Mouse (Mus musculus): ENCODE measurements around the gene Hnrnpl.

The Hnrnpl gene

DNA sequence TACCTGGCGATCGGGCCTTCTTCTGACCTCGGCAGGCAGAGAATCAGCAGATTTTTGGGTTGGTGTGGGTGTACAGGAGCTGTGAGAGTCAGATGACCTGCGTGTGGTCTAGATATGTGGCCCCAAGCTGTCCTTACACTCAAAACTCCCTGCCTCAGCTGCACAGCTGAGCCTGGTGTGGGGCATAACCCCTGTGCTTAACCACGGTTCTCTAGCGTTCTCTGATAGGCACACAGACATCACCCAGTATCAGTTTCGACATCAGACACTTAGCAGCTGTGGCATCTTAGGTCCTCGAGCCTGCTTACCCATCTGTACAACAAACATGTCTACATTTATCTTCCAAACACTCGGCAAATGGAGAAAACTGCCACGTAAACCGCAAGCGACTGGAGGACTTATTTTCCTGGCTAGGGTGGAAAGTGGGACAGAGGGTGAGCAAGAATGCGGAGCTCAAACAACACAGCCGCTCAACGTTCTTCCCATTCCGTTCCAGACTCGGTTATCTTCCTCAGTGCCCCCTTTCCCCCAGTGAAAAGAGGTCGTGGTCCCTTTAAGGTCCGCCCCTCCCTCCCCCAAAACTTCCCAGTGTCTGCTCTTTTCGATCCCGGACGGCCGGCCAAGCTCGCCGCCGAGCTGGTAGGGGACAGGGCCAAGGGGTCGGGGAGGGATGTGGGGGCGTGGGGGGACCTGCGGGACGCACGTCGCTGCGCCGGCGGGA, at the start of gene Hnrnpl:
Gene Hnrnpl, plus strand, starts transcription at position 321 of the 721 bp plus-strand sequence.
- no peak for DNase-seq (ENCODE audit: low spot score in 2 of 2)

DNA sequence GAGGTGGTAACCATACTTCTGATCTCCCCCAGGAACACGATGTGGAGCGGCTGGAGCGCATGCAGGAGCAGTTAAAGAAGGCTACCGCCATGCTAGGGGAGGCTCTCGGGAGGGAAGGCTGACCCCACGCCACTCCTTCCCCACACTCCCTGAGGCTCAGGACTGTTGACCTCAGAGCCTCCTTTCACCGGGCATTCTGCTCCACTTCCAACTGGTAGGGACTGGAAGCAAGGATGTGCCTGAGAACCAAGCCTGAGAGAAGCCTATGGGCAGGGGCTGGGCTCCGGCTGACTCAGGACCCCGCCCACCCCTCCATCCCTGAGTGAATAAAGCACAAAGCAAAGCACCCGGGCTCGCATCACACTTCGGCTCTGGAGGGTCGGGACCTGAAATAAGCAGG, 49.7 kb upstream of the Hnrnpl start:
- DNase-seq (ENCODE audit: low spot score in 2 of 2) = no peak

DNA sequence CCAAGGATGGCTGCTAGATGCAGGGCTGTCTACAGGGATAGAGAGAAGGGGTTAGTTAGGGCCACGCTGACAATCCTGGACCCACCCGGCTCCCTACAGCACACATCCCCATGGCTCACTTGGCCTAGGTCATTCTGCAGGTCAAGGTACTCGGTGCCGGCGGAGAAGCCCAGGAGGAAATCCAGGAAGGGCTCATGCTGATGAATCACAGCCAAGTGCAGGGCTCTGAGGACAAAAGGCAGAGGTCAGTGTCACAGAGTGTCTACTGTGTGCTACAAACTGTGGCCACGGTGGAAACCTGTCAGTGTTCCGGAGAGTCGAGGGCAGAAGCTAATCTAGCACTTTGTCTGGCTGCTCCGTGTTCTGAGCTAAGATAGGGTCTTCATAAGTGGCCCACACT, 46.4 kb upstream of the Hnrnpl start:
- no peak for DNase-seq (ENCODE audit: low spot score in 2 of 2)

DNA sequence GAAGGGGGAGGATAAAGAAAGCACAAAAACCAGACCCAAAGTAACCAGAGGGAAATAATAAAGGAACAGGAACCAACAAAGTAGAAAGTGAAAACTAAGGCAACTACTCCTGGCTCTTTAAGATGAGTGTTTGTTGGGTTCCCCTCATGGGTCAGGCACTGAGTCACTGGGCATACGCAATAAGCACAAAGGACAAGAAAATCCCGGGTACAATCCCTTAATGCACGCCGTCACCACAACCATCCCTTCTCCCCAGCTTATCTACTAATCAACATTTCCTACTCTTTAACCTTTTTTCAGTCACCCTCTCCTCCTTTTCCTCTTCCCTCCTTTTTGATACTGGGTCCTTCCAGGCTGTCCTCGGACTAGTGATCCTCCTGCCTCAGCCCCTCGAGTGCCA, 43.1 kb upstream of the Hnrnpl start:
- DNase-seq (ENCODE audit: low spot score in 2 of 2) = no peak

DNA sequence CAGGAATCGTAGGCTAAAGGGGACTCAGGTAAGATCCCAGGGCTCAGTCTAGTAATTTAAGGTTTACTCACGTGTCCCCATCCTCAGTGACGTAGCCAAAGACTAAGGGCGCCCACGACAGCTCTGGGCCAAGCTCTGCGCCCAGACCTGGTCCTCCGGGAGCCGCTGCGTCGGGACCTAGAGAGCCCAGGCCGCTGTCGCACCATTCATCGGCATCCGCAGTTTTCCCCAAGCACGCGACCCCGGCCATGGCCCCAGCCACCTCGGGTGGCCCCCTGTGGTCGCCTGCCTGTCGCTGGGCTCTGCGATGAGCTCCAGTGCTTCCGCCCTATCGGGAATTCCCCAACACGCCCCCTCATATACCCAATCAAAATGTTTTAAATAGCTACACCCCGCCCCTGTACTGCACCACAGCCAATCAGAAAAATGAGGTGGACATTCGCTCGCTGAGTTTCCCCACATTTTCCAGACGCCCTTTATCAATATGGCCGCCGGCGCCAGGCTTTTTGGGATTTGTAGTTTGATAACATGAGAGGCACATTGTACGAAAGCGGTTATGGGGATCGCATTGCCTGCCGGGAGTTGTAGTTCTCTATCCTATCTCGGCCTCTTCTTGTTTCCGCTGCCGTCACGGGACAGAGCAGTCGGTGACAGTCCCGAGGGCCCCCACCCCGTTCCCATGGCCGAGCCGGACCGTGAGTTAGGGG, 42.0 kb upstream of the Hnrnpl start, which contains the start of gene Sirt2:
Gene Sirt2, plus strand, starts transcription at position 563 of the 707 bp plus-strand sequence.
- peak; percentile 96 to 98 for DNase-seq (ENCODE audit: low spot score in 2 of 2)

DNA sequence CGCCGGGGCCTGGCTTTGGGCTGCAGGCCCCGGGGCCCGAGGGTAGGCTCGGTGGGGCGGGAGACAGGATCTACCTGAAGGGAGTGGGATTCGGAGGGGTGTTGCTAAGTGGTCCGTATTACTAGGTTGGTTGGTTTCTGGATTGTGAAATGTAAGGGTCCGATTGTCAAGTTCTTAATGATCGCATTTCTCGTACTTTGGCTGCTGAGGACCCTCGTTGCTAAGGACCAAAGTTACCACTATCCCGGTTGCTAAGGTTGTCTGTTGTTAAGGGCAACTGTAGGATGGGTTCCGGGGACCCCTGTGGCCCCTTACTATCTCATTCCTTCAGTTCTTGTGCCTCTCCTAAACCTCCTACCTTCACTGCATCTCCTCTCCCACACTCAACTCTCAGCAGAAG, 41.4 kb upstream of the Hnrnpl start:
- DNase-seq (ENCODE audit: low spot score in 2 of 2) = no peak

DNA sequence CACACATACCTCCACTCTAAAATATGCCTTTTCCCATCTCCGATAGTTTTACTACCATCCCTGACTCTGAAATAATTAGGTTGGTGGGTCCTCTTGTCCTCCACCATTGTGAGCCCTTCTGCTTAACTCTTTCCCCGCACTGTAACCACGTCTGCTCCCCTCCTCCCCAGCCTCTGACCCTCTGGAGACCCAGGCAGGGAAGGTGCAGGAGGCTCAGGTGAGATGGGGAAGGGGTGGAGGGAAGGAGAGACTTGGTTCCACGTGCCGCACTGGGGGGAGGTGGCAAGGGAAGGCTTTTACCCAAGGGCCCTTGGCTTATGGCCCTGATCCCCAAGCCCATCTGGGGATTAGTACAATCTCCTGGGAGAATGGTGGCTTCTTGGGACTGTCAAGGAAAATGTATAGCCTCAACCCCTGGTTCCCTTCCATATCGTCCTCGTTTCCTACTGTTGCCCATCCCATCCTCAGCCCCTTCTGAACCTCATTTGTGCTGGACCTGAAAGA, 40.8 kb upstream of the Hnrnpl start, which contains the start of gene Nfkbib:
Gene Nfkbib, minus strand, starts transcription at position 51 of the 504 bp plus-strand sequence.
- DNase-seq (ENCODE audit: low spot score in 2 of 2) = no peak

DNA sequence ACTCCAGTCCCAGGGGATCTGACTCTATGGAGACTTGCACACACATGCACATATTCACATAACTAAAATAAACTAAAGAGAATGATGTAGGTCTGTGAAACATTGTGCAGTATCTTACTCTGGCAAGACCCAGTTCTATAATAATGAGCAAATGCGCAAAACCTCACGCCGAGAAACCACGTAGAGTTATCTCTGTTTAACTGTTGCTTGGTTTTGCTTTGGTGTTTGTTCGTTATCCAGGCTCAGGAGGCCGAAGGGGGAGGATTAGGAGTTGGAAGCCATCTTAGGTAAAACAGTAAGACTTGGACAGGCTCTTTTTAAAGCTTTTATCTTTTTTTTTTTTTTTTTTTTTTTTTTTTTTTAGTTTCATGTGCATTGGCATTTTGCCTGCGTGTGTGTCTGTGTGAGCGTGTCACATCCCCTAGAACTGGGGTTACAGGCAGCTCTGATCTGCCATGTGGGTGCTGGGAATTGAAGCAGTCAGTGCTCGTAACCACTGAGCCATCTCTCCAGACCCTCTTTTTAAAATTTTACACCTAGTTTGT, 38.9 kb upstream of the Hnrnpl start:
- DNase-seq (ENCODE audit: low spot score in 2 of 2) = no peak

DNA sequence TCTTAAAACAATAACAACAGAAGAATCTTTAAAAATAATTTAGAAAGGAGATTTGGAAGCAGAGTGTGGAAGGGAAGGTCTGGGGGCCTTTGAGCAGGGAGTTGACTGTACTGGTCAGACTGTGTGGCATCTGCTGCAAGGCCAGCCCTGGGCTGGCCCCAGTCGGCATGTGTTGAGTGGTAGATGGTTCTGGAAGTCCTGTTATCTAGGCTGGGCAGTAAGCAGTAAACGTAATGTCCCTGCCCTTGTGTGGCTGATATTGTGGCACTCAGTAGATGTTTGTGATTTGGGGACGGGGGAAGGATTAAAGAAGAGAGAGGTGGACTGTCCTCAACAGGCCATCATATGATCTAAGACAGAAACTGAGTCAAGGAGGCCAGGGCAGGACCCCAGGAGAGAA, 38.0 kb upstream of the Hnrnpl start:
- DNase-seq (ENCODE audit: low spot score in 2 of 2) = no peak

DNA sequence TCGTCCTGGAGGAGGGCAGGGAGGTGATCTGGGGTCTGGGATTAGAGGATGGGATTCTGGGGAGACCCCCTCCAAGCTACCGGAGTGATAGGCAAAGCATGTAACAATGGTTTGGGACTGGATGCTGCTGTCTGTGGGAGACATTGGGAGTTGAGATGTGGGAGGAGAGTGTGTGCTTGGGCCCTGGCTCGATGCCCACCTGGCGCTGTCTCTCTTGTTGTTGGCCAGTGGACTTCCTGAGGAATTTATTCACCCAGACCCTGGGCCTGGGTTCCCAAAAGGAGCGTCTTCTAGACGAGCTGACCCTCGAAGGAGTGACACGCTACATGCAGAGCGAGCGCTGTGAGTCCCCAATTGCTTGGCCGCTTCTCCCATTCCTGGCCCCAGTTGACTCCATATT, 36.5 kb upstream of the Hnrnpl start:
- no peak for DNase-seq (ENCODE audit: low spot score in 2 of 2)

DNA sequence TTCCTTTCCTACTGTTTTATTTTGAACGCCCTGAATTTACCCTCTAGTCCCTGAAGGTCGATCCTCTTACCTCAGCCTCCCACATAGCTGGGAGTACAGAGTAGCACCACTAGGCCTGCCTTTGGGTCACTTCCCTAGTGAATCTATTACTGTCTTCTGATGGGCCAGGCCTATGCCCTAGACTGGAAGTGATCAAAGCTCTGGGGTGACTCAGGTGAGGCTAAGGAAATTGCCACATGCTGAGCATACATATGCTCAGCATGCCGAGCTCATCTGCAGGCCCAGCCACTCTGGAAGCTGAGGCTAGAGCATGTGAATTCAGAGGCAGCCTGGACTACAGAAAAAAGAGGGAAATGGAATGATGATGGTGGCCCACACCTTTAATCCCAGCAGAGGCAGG, 35.2 kb upstream of the Hnrnpl start:
- DNase-seq (ENCODE audit: low spot score in 2 of 2) = no peak

DNA sequence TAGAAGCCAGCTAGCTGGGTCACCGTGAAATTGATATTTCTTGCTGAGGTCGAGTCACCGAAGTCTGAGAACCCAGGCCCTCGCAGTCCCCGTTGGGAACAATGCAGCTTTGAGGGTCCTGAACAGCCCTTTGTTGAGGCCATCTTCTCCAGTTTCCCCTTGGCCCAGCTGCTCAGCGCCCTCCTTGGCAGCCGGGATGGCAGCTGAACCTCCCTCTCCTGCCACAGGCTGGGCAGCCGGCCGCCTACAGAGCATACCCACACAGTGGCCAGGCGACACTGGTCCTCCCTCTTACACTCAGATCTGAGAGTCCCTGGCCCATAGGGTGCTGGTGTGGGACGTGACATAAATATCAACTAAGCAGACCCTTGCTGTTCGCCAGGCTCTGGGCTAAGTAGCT, 34.2 kb upstream of the Hnrnpl start:
- DNase-seq (ENCODE audit: low spot score in 2 of 2) = no peak

DNA sequence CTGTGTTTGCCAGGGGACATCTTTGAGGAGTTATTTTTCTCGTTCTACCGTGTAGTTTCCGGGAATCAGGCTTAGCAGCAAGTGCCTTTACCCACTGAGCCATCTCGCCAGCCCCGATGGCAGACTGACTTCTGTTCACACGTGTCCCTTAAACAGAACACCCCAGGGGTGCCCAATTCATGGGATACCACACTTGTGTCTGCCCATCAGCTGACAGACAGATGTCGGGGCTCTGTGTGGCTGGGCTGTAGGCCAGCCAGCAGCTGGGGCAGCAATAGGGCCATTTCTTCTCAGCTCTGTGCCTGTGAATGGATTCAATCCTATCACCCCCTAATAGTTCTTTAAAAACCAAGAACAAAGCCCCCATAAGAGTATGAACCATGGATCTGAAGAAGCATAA, 33.2 kb upstream of the Hnrnpl start:
- DNase-seq (ENCODE audit: low spot score in 2 of 2) = no peak

DNA sequence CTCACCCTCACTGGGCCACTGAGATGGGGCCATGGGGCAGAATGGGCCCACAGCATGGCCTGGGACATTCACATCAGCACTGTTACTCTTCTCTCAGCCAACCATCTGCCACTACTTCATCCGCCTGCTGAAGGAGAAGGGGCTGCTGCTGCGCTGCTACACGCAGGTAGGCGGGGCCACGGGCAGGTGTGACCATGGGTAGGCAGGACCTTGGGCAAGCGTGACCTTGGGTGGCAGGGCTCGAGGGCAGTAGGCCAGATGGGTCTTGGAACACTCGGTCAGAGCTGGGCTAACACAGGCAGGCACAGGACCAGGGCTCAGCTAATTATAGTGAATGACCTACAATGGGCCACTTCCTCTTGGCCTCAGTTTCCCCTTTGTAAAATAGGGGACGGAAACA, 29.5 kb upstream of the Hnrnpl start:
- no peak for DNase-seq (ENCODE audit: low spot score in 2 of 2)

DNA sequence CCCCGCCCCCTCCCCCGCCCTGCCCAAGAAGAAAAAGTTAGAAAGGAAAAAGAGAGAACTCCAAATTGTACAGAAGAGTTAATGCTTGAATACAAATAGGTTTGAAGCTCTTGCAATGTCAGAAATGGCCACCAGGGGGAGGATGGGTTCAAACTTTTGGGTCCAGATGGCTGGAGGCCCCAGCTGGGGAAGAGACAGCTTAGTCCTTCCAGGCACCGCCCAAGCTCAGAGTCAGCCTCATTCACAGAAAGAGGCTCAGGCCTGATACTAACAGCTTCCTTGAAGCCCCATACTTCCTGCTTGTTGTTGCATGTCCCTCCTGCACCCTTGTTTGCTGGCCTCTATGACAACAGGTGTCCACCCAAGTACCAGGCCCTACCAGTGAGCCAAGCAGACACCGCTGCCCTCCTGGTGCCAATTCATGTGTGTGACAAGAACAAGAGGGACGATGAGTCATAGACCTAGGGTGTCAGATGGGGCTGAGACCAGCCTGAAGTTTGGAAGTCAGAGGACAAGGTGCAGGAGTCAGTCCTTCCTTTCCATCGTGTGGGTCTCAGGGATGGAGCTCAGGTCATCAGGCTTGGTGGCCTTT, 28.2 kb upstream of the Hnrnpl start:
- DNase-seq (ENCODE audit: low spot score in 2 of 2) = peak; percentile 89 to 91

DNA sequence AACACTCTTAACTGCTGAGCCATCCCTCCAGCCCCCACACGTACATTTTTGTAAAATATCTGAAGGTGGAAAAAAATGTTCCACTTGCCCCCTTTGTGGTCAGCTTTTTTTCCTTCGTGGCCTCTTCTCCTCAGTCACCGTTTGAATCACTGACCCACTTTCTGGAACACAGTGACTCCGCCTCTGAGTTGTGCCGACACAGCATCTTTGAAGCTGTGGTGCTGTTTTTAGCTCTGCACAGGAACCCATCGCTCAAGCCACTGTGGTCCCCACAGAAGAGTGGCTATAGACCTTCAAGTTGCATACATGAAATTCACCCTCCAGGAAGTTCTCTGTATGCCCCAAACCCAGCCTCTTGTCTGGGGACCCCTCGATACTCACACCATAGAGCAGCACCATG, 27.5 kb upstream of the Hnrnpl start:
- no peak for DNase-seq (ENCODE audit: low spot score in 2 of 2)

DNA sequence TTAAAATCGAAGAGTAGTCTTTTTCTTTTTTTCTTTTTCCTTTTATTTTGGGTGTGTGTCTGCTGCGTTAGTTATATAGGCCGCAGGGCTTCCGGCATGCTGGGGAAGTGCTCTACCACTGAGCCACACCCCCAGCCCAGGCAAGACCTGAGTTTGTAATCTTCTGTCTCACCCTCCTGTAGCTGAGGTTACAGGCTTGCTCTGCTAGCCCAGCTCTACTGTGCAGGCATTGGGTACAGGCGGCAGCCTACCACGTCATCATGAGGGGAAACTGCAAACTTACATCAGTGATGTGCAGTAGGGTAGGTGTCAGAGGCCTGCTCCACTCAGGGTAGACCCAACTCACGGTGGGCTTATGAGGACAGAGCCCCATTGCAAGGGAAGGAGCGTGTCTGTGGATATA, 27.1 kb upstream of the Hnrnpl start:
- DNase-seq (ENCODE audit: low spot score in 2 of 2) = no peak

DNA sequence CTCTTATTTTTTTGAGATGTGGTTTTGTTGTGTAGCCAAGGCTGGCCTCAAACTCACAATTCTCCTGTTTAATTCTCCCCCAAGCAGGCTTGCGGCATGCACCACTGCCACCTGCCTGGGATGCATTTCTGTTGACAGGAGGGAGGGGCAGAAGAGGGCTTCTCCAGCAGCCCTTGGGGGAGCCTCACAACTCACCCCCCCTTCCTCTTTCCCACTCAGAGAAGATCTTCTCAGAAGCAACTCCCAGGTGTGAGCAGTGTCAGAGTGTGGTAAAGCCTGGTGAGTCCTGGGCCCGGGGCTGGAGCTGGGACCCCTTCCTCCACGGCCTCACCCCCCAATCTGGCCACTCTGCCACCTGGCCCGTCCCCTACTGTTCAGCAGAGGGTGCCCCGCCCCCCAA, 23.2 kb upstream of the Hnrnpl start:
- DNase-seq (ENCODE audit: low spot score in 2 of 2) = no peak

DNA sequence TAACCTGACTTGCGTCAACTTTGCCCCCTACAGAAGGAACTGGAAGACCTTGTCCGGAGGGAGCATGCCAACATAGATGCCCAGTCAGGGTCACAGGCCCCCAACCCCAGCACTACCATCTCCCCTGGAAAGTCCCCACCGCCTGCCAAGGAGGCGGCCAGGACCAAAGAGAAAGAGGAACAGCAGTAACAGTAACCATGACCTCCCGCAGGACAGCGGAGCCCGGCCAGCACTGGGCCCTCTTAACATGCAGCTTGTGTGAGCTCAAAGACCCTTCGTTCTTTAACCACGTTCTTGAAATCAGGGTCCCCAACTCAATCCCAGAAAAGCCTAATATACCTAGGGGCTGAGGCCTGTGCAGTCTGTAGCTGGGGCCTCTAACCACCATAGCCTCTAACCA, 20.5 kb upstream of the Hnrnpl start:
- no peak for DNase-seq (ENCODE audit: low spot score in 2 of 2)

DNA sequence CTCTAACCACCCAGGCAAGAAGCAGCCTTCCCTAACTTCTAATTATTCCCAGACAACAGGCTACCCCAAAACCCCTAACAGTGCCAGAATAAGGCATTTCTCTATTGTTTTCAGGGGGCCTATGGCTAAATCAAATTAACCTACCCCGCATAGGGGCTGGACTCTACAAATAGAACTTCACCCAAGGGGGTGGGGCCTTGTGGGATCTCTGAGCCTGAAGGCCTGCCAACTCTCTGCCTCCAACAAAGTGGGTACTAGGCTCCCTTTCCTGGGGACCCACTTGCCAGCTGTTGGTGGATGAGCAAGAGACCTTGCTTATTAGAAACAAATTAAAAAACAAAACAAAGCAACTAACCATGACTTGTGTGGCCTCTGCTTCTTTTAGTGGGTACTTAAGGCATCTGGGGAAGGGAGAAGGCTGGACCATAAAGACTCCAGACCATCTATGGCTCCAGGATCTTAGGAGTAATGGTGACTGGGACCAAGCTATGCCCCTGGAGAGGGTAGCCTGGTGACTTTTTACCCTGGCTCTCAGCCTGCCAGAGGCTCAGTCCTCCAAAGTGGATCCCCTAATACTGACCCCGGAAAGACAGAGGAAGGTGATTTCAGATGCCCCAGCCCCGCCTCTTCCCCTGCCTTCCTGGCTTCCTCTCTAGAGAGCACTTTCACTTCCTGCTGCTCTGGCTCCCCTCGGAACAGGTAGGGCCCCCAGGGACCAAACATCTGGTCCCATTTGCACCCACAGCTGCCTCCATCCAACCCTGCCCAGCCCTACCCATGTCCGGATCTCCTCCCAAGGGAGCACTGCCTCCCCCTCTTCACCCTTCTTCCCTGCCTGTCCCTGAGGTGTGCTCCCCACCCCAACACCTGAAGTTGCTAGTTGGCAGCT, 19.8 kb upstream of the Hnrnpl start, which contains the start of gene Rinl:
Gene Rinl, plus strand, starts transcription at position 663 of the 889 bp plus-strand sequence.
- no peak for DNase-seq (ENCODE audit: low spot score in 2 of 2)

DNA sequence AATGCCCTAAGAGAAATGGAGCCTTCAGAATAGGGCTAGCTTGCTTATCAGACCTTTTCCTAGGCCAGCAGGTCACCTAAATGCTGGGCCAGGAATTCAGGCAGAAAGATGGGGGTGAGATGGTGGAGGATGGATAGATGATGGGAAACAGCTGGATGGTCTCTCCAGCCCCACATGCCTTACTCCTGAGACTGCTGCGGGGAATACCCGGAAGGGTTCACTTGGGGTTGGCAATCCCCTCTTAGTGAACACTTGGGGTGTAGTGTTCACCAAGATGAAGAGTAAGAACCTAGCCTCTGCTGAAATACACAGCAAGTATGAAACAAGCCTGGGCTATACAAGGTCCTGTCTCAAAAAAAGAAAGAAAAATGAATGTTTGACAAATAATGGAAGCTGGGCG, 19.1 kb upstream of the Hnrnpl start:
- no peak for DNase-seq (ENCODE audit: low spot score in 2 of 2)

Measured in frontal cortex, postnatal 25 days (tissue).